Mouse (Mus musculus): Measurements from ENCODE around the gene Pdlim4.

DNA sequence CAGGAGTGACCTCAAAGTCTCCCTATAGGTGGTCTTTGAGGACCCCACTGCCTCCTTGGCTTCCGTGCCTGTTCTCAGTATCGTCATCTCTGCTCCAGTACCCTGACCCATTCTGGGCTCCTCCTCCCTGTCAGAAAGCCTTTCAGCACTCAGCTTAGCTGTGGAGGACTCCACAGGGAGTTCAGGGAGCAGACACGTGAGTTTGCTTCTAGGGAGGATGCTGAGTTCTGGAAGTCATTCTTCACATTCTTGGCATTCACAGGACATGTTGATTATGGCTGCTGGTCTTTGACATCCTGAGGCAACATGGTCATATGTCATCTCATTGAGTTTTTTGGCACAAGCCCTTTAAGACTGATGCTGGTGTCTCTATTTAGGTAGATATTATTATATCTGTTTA is 47.1 kb upstream of the Pdlim4 start:
- TF ChIP-seq CTCF (IDR thresholded peaks at IDR 0.05; ENCODE audit: extremely low read depth, insufficient read depth, low read length) = no peak
- no peak for TF ChIP-seq POLR2A (IDR thresholded peaks at IDR 0.05; ENCODE audit: extremely low read depth, insufficient read depth, low read length)

All from cortical plate, adult 2 months (tissue).